Comparison of ENCODE assay signal across 10 mouse cellular contexts in the genomic region with DNA sequence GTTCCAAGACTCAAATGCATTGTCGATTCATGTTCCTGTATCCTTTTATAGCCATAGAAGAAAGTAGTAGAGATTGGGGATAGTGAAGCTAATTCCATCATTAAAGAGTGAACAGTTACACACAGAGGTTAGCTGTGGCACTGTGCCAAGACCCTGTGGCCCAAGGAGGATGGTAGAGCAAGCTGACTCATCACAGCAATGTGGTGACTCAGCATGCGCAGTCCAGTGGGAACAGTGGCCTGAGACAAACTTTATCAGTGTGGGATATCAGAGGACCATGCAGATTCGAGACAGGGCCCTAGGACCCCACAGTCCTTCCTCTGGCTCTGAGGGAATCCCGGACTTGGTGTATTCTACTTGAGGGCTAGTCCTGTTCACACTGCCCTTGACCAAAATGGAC. TPM values are rescaled to one million over a fixed set of nuclear protein-coding genes. Genes with fewer than 3 reads are reported as not detected.
DNase-seq lines count a peak whose midpoint lies in the region; ATAC-seq lines count a peak whose summit lies in the region.
"Had no signal": no experiment of that assay in that cellular context is flagged by ENCODE, and none has a peak within 500 bp of the region (broad histone marks: within the 10 kb centered on the region; RNA-seq: fewer than 3 reads in every experiment).

No protein-coding gene starts in this region.

- ATAC-seq in liver, embryonic 12.5 days, result no peak
- 0 out of 2 replicates have a peak, but pooled peaks have one; percentile 32 for ATAC-seq in liver, embryonic 16.5 days (ENCODE audit: low read depth)
- no peak for ATAC-seq in forebrain, embryonic 12.5 days (ENCODE audit: low FRiP score)

- no peak overlapping the region for H3K4me3 ChIP-seq in liver, embryonic 12.5 days
- H3K4me3 ChIP-seq in liver, embryonic 16.5 days (ENCODE audit: low read depth, low read length), result no peak overlapping the region
- no peak overlapping the region for H3K4me3 ChIP-seq in forebrain, embryonic 12.5 days (replicated peaks)
- H3K4me3 ChIP-seq in forebrain, embryonic 10.5 days, result no peak overlapping the region

- WGBS in liver, embryonic 12.5 days (ENCODE audit: insufficient replicate concordance), result 77% methylated on average over 4 of the region's 4 CpGs
- WGBS in liver, embryonic 16.5 days (ENCODE audit: insufficient replicate concordance), result 72% methylated on average over 4 of the region's 4 CpGs
- 89% methylated on average over 4 of the region's 4 CpGs for WGBS in forebrain, embryonic 12.5 days
- WGBS in forebrain, embryonic 10.5 days, result 96% methylated on average over 4 of the region's 4 CpGs

- H3K27ac ChIP-seq in liver, embryonic 12.5 days, result no peak overlapping the region
- no peak overlapping the region for H3K27ac ChIP-seq in liver, embryonic 16.5 days (ENCODE audit: low read length)
- no peak overlapping the region for H3K27ac ChIP-seq in forebrain, embryonic 12.5 days
- H3K27ac ChIP-seq in forebrain, embryonic 10.5 days, result no peak overlapping the region

- H3K9ac ChIP-seq in liver, embryonic 12.5 days, result no peak overlapping the region
- no peak overlapping the region for H3K9ac ChIP-seq in liver, embryonic 16.5 days (ENCODE audit: low read depth, low read length)
- H3K9ac ChIP-seq in forebrain, embryonic 12.5 days, result no peak overlapping the region

- H3K27me3 ChIP-seq in liver, embryonic 12.5 days (replicated peaks), result no peaks in the 10 kb centered on the region
- no peaks in the 10 kb centered on the region for H3K27me3 ChIP-seq in liver, embryonic 16.5 days (ENCODE audit: control insufficient read depth, insufficient read depth, low read depth, low read length)
- H3K27me3 ChIP-seq in forebrain, embryonic 12.5 days, result no peaks in the 10 kb centered on the region
- H3K27me3 ChIP-seq in forebrain, embryonic 10.5 days (ENCODE audit: poor library complexity, severe bottlenecking), result no peaks in the 10 kb centered on the region

- H3K4me2 ChIP-seq in liver, embryonic 12.5 days, result no peak overlapping the region
- H3K4me2 ChIP-seq in liver, embryonic 16.5 days (ENCODE audit: low read depth, low read length), result no peak overlapping the region
- H3K4me2 ChIP-seq in forebrain, embryonic 12.5 days, result no peak overlapping the region

- H3K4me1 ChIP-seq in liver, embryonic 12.5 days, result no peaks in the 10 kb centered on the region
- no peaks in the 10 kb centered on the region for H3K4me1 ChIP-seq in liver, embryonic 16.5 days (ENCODE audit: control insufficient read depth, low read depth, low read length)
- no peaks in the 10 kb centered on the region for H3K4me1 ChIP-seq in forebrain, embryonic 12.5 days
- no peaks in the 10 kb centered on the region for H3K4me1 ChIP-seq in forebrain, embryonic 10.5 days

- H3K9me3 ChIP-seq in liver, embryonic 12.5 days (replicated peaks), result no peaks in the 10 kb centered on the region
- H3K9me3 ChIP-seq in liver, embryonic 16.5 days (replicated peaks; ENCODE audit: control insufficient read depth, low read length), result no peaks in the 10 kb centered on the region
- H3K9me3 ChIP-seq in forebrain, embryonic 12.5 days, result no peaks in the 10 kb centered on the region
- no peaks in the 10 kb centered on the region for H3K9me3 ChIP-seq in forebrain, embryonic 10.5 days

- peak; percentile 34 for DNase-seq in liver
- DNase-seq in NIH3T3 (ENCODE audit: low read depth), result peak; percentile 94
- peak; percentile 73 for DNase-seq in cerebellum, adult 18-20 months
- no peak for DNase-seq in B cell, adult 2 months
- DNase-seq in forebrain, embryonic 10.5 days (ENCODE audit: extremely low spot score, low spot score), result no peak
- DNase-seq: heart, postnatal 36 days; lung, postnatal 4 days had no signal

- H3K36me3 ChIP-seq in liver, embryonic 12.5 days, result peaks cover 98% of the 10 kb centered on the region
- peaks cover 49% of the 10 kb centered on the region for H3K36me3 ChIP-seq in liver, embryonic 16.5 days (ENCODE audit: control insufficient read depth, insufficient read depth)
- peaks cover 91% of the 10 kb centered on the region for H3K36me3 ChIP-seq in forebrain, embryonic 12.5 days (replicated peaks)
- H3K36me3 ChIP-seq in forebrain, embryonic 10.5 days (replicated peaks), result peaks cover 100% of the 10 kb centered on the region

RNA-seq across cellular contexts. Expression of a gene that starts 17.2 kb away (rescaled TPM):
- 29.7 and 31.3 TPM in 2 replicates for polyA plus RNA-seq in liver, embryonic 12.5 days (2016; fragmentation: Nextera tagmentation; extraction: Ambion mirVana)
- 13.4 and 13.7 TPM in 2 replicates for polyA plus RNA-seq in liver, embryonic 16.5 days (2015; fragmentation: Nextera tagmentation; extraction: Ambion mirVana)
- polyA plus RNA-seq in forebrain, embryonic 12.5 days (2016; fragmentation: Nextera tagmentation; extraction: Ambion mirVana), result 62.8 and 65.6 TPM in 2 replicates
- 37.3 and 43.3 TPM in 2 replicates for polyA plus RNA-seq in forebrain, embryonic 10.5 days (2016; fragmentation: Nextera tagmentation; extraction: Ambion mirVana)

Comparison
In these comparisons a context has a peak if more than half of its experiments do, and no peak if none do; other contexts are left out.
1. DNase-seq: peak in liver (single experiment), NIH3T3 (single experiment) and cerebellum, adult 18-20 months (2 of 2); none in B cell, adult 2 months (0 of 2) and forebrain, embryonic 10.5 days (single experiment).